7 mouse cellular contexts compared by ENCODE assay signal in genomic region chr7:97297466-97297865, GRCm38 (mm10). TPM values are rescaled to one million over a fixed set of nuclear protein-coding genes. Genes with fewer than 3 reads are reported as not detected.
A peak's percentile ranks its signal among the peaks of the same experiment; 100 is the strongest.
DNase-seq lines count a peak whose midpoint lies in the region; ATAC-seq and TF ChIP-seq lines count a peak whose summit lies in the region.

No protein-coding gene starts in this region.

- dilution Hi-C loops in CH12.LX (cut with MboI; ENCODE audit: extremely low pct_ligation_motif_present, extremely low pct_unique_long_range_greater_than_20kb, low sequenced_read_pairs): no loop called here

- no peaks in the 10 kb centered on the region for H3K9me3 ChIP-seq in CH12.LX (replicated peaks; ENCODE audit: low read length)
- no peaks in the 10 kb centered on the region for H3K9me3 ChIP-seq in lung, embryonic 16.5 days (ENCODE audit: control insufficient read depth, low read length)

- POLR2A ChIA-PET in Patski (lab: Charles Lee): no interaction called here

- 0% methylated on average over 2 of the region's 2 CpGs for WGBS in lung, embryonic 16.5 days

- DNase-seq in CH12.LX (ENCODE audit: extremely low read depth): peak; percentile 75
- DNase-seq in Patski (ENCODE audit: low read depth, low spot score): peak; percentile 7
- DNase-seq in cerebellum, postnatal 36 days: peak; percentile 48 to 65
- peak; percentile 77 for DNase-seq in layer of hippocampus, adult 11-12 months (ENCODE audit: low spot score)
- DNase-seq in retina, postnatal 7 days (ENCODE audit: low read depth, low spot score): peak; percentile 55

- H3K9ac ChIP-seq in CH12.LX (ENCODE audit: insufficient read depth, low read depth): no peak overlapping the region
- no peak overlapping the region for H3K9ac ChIP-seq in lung, embryonic 16.5 days (ENCODE audit: low read length)

- no peak overlapping the region for H3K4me3 ChIP-seq in CH12.LX (replicated peaks in 1 of 3; ENCODE audit: low read depth in 2 of 3, low read length in 2 of 3, poor library complexity in 1 of 3)
- no peak overlapping the region for H3K4me3 ChIP-seq in lung, embryonic 16.5 days (ENCODE audit: low read length)

- CTCF ChIA-PET in Patski (lab: Charles Lee): interaction anchor here (0.6 to 2.6 kb wide), 22 partner anchors 8 to 346 kb away, joined by 3 to 17 read pairs (median 3); partner anchors contain the start of gene Nars2

- H3K27me3 ChIP-seq in CH12.LX (replicated peaks) (no peaks in the 10 kb centered on the region), Patski (no peaks in the 10 kb centered on the region)
- H3K27me3 ChIP-seq in lung, embryonic 16.5 days (ENCODE audit: control insufficient read depth, insufficient read depth, low read depth, low read length): no peaks in the 10 kb centered on the region

- no peak for TF ChIP-seq EP300 in CH12.LX (IDR thresholded peaks at IDR 0.05; ENCODE audit: low read length)

- H3K27ac ChIP-seq in CH12.LX (ENCODE audit: insufficient read depth, low read depth): no peak overlapping the region
- no peak overlapping the region for H3K27ac ChIP-seq in lung, embryonic 16.5 days (ENCODE audit: low read length)

- no peaks in the 10 kb centered on the region for H3K36me3 ChIP-seq in CH12.LX (replicated peaks in 1 of 2; ENCODE audit: control insufficient read depth in 1 of 2, insufficient read depth in 1 of 2, low read length in 1 of 2)
- peaks cover 4% of the 10 kb centered on the region; the same call in 1 of the 2 replicates for H3K36me3 ChIP-seq in lung, embryonic 16.5 days (ENCODE audit: control insufficient read depth, insufficient read depth, low read length)

- peaks cover 10 to 27% of the 10 kb centered on the region in 2 experiments; a peak in 3 of 4 replicates for H3K4me1 ChIP-seq in CH12.LX (ENCODE audit: control insufficient read depth in 1 of 2, insufficient read depth in 2 of 2)
- no peaks in the 10 kb centered on the region for H3K4me1 ChIP-seq in lung, embryonic 16.5 days (replicated peaks; ENCODE audit: control insufficient read depth, insufficient read depth, low read length)

- peak; percentile 82 to 89 for TF ChIP-seq CTCF in CH12.LX (conservative IDR thresholded peaks at IDR 0.05 in 1 of 2, IDR thresholded peaks at IDR 0.05 in 1 of 2; ENCODE audit: low read depth in 2 of 2, low read length in 2 of 2)
- TF ChIP-seq CTCF in Patski (IDR thresholded peaks at IDR 0.05): peak; percentile 77

- TF ChIP-seq POLR2A in CH12.LX (IDR thresholded peaks at IDR 0.05; ENCODE audit: low read depth, low read length): no peak

- no peaks in the 10 kb centered on the region for H3K79me2 ChIP-seq in CH12.LX (replicated peaks; ENCODE audit: control insufficient read depth, extremely low read depth, insufficient read depth, poor library complexity, severe bottlenecking)

- no peak for ATAC-seq in Patski
- ATAC-seq in granulocyte monocyte progenitor cell, adult 5-6 weeks (replicated peaks; ENCODE audit: poor library complexity, severe bottlenecking): peak; percentile 77
- peak; percentile 12; the same call in 1 of the 2 replicates for ATAC-seq in lung, embryonic 16.5 days (ENCODE audit: low read depth)

- peak; percentile 87 for TF ChIP-seq RAD21 in CH12.LX (IDR thresholded peaks at IDR 0.05; ENCODE audit: low read depth, low read length)

- H3K4me2 ChIP-seq in CH12.LX (ENCODE audit: insufficient read depth, low read depth, poor library complexity, severe bottlenecking): no peak overlapping the region
- H3K4me2 ChIP-seq in lung, embryonic 16.5 days (ENCODE audit: low read depth, low read length): no peak overlapping the region

- in situ Hi-C loops in CH12.LX (cut with MboI; ENCODE audit: low pct_ligation_motif_present, low pct_unique_long_range_greater_than_20kb, low sequenced_read_pairs) (loop anchor here (10.0 kb wide), 2 partner anchors 213 to 323 kb away; partner anchors contain the start of gene Gab2), Patski (cut with MboI; ENCODE audit: low pct_unique_long_range_greater_than_20kb) (loop anchor here (5.0 kb wide), 2 partner anchors 215 to 325 kb away; partner anchors contain the start of gene Gab2)

TF ChIP-seq in CH12.LX, 34 proteins besides CTCF, POLR2A, EP300 and RAD21:
- TF ChIP-seq ZC3H11A (IDR thresholded peaks at IDR 0.05; ENCODE audit: low read depth, low read length) (peak; percentile 45; the same call in 1 of the 2 replicates), MAX (IDR thresholded peaks at IDR 0.05; ENCODE audit: low read length) (0 out of 2 replicates have a peak, but pooled peaks have one; percentile 24), MEF2A (IDR thresholded peaks at IDR 0.05; ENCODE audit: borderline replicate concordance, low read depth, low read length) (peak; percentile 33; the same call in 1 of the 2 replicates), SMC3 (IDR thresholded peaks at IDR 0.05; ENCODE audit: low read depth, low read length) (peak; percentile 83), HCFC1 (IDR thresholded peaks at IDR 0.05; ENCODE audit: low read depth, low read length) (no peak), IRF4 (IDR thresholded peaks at IDR 0.05; ENCODE audit: low read depth, low read length) (no peak), KAT2A (IDR thresholded peaks at IDR 0.05; ENCODE audit: insufficient replicate concordance, low read length) (no peak), GABPA (IDR thresholded peaks at IDR 0.05; ENCODE audit: insufficient replicate concordance, low read depth, low read length) (no peak)

RNA-seq across cellular contexts. Expression of gene Usp35, which starts 34.4 kb away (rescaled TPM):
- total RNA-seq in CH12.LX (2012; rRNA removed) (0.92 and 1.8 TPM in 2 replicates), CH12.LX (2014; rRNA removed) (0.77 and 1.3 TPM in 2 replicates)
- polyA plus RNA-seq in CH12.LX (2012; ENCODE audit: insufficient read length, low read depth) (1.2 and 1.6 TPM in 2 replicates), Patski (2021) (10.0 TPM)
- 0.30 TPM in 1 of 2 replicates, not detected in the other for total RNA-seq in granulocyte monocyte progenitor cell, adult 5-6 weeks (2014; fragmentation: Nextera tagmentation)
- 0.04 TPM in 1 of 2 replicates, not detected in the other for total RNA-seq in granulocyte monocyte progenitor cell, adult 5-6 weeks (2017)
- 1.2 and 1.4 TPM in 2 replicates for polyA plus RNA-seq in lung, embryonic 16.5 days (2015; fragmentation: Nextera tagmentation; extraction: Ambion mirVana)

RNA-seq across cellular contexts. Expression of gene Kctd21, which starts 34.7 kb away (rescaled TPM):
- total RNA-seq in CH12.LX (2012; rRNA removed) (0.50 and 0.81 TPM in 2 replicates), CH12.LX (2014; rRNA removed) (0.12 and 0.19 TPM in 2 replicates)
- polyA plus RNA-seq in CH12.LX (2012; ENCODE audit: insufficient read length, low read depth) (0.27 and 0.46 TPM in 2 replicates), Patski (2021) (5.1 TPM)
- 1.3 and 2.1 TPM in 2 replicates for total RNA-seq in granulocyte monocyte progenitor cell, adult 5-6 weeks (2014; fragmentation: Nextera tagmentation)
- total RNA-seq in granulocyte monocyte progenitor cell, adult 5-6 weeks (2017): 0.10 and 1.7 TPM in 2 replicates
- polyA plus RNA-seq in lung, embryonic 16.5 days (2015; fragmentation: Nextera tagmentation; extraction: Ambion mirVana): 5.5 and 5.8 TPM in 2 replicates

Comparison
In these comparisons a context has a peak if more than half of its experiments do, and no peak if none do; other contexts are left out.
1. DNase-seq: peak in every context shown above with its lines; median percentile 77 in layer of hippocampus, adult 11-12 months; 75 in CH12.LX; 56 in cerebellum, postnatal 36 days; 55 in retina, postnatal 7 days; 7 in Patski.